Mouse (Mus musculus): Measurements from ENCODE around the gene Gmps. TPM values are rescaled to one million over a fixed set of nuclear protein-coding genes. Genes with fewer than 3 reads are reported as not detected.

The Gmps gene
- 4.8 and 5.6 TPM in 2 replicates for polyA plus RNA-seq (2012; rRNA removed)

DNA sequence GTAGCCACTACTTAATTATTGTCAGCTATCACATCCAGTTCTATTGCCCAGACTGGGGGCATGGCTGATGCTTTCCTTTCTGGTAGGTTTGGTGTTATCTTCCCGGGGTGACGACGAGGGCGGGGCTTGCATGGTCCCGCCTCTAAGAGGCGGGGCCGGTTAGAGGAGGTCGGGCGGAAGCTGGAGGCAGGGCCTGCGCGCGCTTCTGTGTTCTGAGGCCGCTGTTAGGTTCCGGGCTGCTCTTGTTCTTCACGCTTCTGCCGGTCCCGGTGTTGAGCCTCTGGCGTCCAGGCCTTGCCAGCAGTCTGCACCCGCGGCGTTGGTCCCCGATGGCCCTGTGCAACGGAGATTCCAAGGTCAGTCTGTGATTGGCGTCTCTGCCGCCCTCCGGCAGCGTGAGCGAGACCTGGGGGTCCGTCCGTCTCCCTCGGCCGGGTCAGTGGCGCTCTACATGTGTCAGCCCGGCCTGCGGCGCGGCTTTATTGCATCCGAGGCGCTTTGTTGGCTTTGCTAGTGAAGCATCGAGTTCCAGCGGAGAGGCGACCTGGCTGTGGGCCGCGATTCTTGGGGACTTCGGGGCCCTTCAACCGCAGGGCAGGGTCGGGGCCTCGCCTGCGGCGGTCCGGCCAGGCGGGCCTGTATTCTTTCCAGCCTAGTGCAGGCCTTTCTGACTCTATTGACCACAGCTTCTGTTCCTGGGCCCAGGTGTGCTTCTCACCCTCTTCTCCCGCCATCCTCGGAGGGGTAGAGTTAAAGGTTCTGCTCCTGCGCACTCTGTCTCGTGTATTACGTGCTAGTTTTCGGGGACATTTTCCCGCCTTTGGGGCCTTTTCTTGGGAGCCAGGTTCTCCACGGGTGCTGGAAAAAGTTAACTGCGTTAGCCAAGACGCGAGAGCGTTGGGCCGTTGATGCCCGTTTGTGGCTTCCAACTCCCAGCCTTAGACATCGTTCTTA, at the start of gene Gmps:
Gene Gmps, plus strand, starts transcription at position 152 of the 954 bp plus-strand sequence.
- DNase-seq (ENCODE audit: low read depth), result no peak

GRCm38 (mm10) chr3:63928878-63929859, 46.7 kb upstream of the Gmps start, which contains the start of gene E130311K13Rik:
Gene E130311K13Rik (minus strand): TSS chr3:63929472.
- peak; percentile 23 for DNase-seq (ENCODE audit: low read depth)

DNA sequence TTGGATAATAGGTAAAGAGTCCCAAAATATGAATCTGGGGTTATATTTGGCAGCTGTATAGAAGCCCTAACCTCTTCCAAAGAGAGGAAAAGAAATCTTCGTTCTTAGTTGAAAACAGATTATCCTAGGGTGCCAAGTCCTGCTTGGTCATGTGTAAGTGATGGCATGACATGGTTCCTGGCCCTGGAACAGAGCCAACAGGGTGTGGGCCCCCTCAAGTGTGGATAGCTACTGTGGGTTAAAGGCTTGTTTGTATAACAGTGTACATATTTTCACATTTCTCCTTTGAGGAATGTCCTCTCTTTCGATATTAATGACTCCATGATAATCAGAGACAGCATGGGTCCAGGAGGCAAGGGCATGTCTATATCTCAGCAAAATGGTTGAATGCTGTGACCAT, 37.0 kb upstream of the Gmps start:
- DNase-seq (ENCODE audit: low read depth), result no peak

DNA sequence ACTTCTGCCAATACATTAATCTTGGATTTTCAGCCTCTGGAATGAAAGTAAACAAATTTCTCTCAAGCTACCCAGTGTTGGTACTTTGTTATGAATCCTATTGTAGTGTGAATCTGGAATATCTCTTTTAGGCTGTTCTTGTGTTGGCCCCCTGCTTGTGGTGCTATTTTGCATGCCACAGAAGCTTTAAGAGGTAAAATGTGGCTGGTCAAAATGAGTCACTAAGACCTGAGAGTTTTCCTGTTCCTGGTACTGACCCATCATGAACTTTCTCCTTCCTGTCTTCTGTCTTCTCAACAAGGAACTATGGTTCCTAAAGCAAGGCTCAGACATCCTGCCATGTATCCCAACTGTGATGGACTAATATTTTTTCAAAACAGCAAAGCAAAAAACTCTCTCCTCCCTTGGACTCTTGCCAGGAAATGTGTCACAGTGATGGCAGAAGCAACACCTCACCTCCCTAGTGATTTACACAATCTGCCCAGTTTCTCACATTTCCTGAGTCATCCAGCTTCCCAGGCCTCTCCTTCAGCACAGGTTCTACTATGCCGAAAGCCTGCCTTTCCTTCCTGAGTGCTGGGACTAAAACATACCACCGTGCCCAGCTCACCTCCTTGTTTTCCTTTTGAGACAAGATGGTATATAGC, 34.6 kb upstream of the Gmps start:
- DNase-seq (ENCODE audit: low read depth), result no peak

DNA sequence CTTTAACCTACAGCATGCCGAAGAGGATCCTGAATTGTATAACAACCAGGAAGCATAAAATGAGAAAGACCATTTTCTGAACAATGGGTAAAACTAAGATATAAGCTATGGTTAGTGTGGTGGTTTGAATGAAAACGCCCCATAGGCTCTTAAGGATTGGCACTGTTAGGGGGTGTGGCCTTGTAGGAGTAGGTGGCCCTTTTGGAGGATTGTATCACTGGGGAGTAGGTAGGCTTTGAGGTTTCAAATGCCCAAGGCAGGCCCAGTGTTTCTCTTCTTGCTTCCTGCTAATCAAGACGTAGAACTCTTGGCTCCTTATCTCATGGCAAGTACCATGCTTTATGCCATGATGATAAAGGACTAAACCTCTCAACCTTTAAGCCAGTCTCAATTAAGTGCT, 26.1 kb upstream of the Gmps start:
- no peak for DNase-seq (ENCODE audit: low read depth)

GRCm38 (mm10) chr3:63963421-63964099, 12.3 kb upstream of the Gmps start:
- no peak for DNase-seq (ENCODE audit: low read depth)

DNA sequence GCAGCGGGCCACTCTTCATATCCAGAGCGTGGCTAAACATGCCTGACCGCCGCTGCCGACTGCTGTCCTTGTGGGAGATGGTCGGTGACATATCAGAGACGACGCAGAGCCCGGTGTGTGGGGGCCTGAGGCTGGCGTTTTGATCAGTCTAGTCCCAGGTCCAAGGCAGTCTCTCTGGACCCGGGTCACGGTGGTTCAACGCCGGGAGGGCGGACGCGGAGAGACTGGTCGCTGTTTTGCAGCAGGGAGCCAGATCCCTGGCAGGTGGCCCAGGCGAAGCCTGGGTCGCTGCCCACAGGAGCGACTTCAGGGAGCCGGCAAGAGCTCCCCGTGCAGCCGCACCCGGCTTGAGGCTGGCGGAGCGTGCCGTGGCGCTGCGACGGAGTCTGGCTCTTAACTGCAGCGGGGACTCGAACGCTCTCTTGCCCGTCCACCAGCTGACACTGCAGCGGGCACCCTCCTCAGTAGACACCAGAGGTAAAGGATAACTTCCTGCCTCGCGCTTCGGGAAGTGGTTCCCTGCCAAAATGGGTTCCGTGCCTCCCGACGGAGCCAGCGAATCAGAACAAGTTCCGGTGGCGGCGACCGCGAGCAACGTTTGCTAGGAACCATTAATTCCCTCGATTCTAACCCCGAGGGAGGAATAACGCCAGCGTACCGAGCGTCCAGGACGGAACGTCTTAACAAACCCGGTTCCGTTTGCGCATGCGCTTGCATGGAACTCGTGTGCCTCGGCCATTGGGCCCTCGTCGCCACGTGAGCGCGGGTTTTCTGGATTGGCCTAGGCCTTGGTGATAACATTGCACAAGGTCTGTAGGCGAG, 11.6 kb upstream of the Gmps start, which contains the start of gene Slc33a1:
Gene Slc33a1, minus strand, starts transcription at position 669 of the 822 bp plus-strand sequence.
- peak; percentile 99 for DNase-seq (ENCODE audit: low read depth)

DNA sequence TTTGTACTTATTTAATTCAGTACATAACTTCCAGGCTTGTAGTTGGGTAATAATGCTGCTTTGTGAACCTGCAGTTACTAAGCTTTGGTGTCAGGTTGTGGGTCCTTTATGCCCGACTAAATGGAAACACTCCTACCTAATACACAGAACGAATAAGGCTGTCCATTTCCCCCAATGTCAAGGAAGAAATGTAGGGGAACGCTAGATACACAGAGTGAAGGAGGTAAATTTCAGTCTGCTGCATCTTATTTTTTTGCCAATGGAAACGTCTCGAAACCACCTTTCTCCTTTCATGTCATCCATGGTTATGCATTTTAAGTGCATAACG, 11.0 kb upstream of the Gmps start:
- no peak for DNase-seq (ENCODE audit: low read depth)

- no peak for DNase-seq (ENCODE audit: low read depth)
Observed at GRCm38 (mm10) chr3:63965929-63966328, 10.0 kb upstream of the Gmps start.

DNA sequence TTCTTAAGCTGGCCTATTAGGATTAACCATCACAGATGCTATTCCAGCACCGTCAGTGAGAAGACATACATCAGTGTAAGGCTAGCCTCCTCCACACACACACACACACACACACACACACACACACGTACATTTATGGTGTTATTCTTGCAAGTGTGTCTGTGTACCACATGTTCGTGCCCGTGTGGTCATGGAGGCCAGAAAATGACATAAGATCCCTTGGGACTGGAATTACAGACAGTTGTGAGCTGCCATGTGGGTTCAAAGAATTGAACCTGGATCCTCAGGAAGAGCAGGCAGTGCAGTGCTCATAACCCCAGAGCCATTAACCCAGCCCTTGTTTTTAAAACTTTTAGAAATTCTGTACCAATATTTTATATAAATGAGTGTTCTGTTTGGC, 2.0 kb downstream of the Gmps start:
- DNase-seq (ENCODE audit: low read depth), result no peak

DNA sequence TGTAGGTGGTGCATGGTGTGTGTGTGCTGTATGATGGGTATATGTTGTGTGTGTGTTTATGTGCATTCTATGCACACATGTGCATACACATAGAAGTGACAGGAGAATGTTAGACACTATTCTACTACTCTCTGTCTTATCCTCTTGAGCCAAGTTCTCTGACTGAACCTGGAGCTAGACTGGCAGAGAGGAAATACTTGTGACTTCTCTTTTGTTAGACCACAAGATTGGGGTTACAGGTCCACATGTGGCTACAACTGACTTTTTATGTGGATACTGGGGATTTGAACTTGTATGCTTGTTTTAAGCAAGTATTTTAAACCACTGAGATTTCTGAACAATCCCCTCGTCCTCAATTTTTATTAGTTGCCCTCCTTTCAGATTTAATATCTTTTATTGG, 10.8 kb downstream of the Gmps start:
- DNase-seq (ENCODE audit: low read depth), result no peak

GRCm38 (mm10) chr3:63988722-63989440, 13.0 kb downstream of the Gmps start:
- no peak for DNase-seq (ENCODE audit: low read depth)

GRCm38 (mm10) chr3:64021436-64021835, 45.5 kb downstream of the Gmps start:
- no peak for DNase-seq (ENCODE audit: low read depth)

- DNase-seq (ENCODE audit: low read depth), result no peak
Observed at GRCm38 (mm10) chr3:64021867-64022266, 46.0 kb downstream of the Gmps start.

- DNase-seq (ENCODE audit: low read depth), result no peak
Observed at GRCm38 (mm10) chr3:64029846-64030245, 53.9 kb downstream of the Gmps start.

GRCm38 (mm10) chr3:64038136-64038841, 62.4 kb downstream of the Gmps start:
- no peak for DNase-seq (ENCODE audit: low read depth)

DNA sequence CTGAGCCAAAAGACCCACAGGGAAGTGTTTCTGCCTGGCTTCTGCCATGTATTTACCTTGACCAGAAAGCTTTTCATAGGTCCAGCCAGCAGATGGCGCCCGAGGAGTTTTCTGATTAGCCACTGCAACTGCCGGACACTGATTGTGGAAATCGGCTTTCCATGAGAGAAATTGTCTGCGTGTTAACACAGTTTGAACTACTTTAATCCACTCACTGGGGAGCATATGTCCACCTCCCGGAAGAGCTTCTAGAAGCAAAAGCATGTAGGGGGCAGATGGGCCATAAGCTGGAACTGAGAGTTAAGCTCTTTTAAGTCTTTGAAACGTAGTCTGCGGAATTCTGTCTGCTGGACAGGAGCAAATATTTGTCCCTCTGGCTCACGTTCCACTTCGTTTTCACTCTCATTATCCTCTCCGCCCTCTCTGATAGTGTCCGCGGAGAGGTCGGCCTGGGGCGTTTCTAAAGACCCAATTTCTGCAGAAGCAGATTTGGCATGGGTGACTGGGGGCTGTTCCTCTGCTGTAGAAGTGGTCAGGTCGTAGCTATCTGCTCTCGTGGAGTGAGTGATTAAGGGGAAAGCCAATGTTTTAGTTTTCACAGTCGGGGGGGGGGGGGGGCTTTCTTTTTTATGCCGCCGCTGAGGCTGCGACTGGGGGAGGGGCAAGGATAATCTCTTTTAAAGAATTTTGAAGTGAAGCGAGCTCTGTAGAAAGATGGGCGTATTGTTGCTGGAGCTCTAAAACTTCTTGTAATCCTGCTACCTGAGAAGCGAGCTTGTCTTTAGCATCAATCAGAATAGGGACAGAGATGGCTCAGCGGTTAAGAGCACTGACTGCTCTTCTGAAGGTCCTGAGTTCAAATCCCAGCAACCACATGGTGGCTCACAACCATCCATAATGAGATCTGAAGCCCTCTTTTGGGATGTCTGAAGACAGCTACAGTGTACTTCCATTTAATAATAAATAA, 64.2 kb downstream of the Gmps start:
- DNase-seq (ENCODE audit: low read depth), result peak; percentile 24

Measured in gonadal fat pad, adult 2 months (tissue).